Mouse (Mus musculus): ENCODE measurements at regions not wholly inside any gene's neighbourhood (a gene's known extent, or its start where the extent isn't known, plus 50 kb on each side); places are given as distances from the start of the nearest gene placed in this dataset.

DNA sequence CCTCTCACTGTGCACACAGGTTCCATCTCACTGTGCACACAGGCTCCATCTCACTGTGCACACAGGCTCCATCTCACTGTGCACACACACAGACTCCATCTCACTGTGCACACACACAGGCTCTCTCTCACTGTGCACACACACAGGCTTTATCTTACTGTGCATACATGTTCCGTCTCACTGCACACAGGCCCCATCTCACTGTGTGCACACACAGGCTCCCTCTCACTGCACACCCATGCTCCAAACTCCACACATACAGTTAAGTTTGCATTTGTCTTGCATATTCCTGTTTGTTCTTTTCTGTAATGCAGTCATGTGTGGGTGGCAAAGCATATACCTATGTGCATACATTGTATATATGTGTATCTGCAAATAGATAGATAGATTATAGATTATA is 57.6 kb upstream of the Sox5 start:
- TF ChIP-seq CTCF (conservative IDR thresholded peaks at IDR 0.05; ENCODE audit: low read length), result no peak
- no peak for TF ChIP-seq POU5F1 (IDR thresholded peaks at IDR 0.05; ENCODE audit: borderline replicate concordance, low read length)
- TF ChIP-seq NANOG (IDR thresholded peaks at IDR 0.05; ENCODE audit: borderline replicate concordance, low read length), result no peak
